Mouse (Mus musculus) CH12.LX (cell line): ENCODE measurements around the gene Gm28048. TPM values are rescaled to one million over a fixed set of nuclear protein-coding genes. Genes with fewer than 3 reads are reported as not detected.
A peak's percentile ranks its signal among the peaks of the same experiment; 100 is the strongest.

Experiments
- DNase-seq: peaks from one replicate; pipeline ENCODE4 v3.0.0-alpha.2; 2013; ENCODE audit errors: extremely low read depth
- H3K27ac ChIP-seq: 2 replicates; pipeline ENCODE4 v1.5.1; 2012; ENCODE audit warnings: low read depth, mild to moderate bottlenecking, control low read depth, moderate library complexity; ENCODE audit not compliant: insufficient read depth
- H3K27me3 ChIP-seq: replicated peaks from 2 replicates; pipeline ENCODE3; 2012; ENCODE audit warnings: inconsistent platforms
- H3K36me3 ChIP-seq, 2 experiments: replicated peaks in 1 of 2; 2 replicates each; pipeline versions ENCODE3 to v1.6.1; 2012; ENCODE audit warnings: inconsistent platforms in 1 of 2, low read length in 1 of 2, mild to moderate bottlenecking in 1 of 2, mixed read lengths in 1 of 2, moderate library complexity in 1 of 2; ENCODE audit not compliant: control insufficient read depth in 1 of 2, insufficient read depth in 1 of 2
- H3K4me1 ChIP-seq, 2 experiments: 2 replicates each; pipeline ENCODE4 v1.6.1; 2012; ENCODE audit warnings: inconsistent platforms in 1 of 2, moderate library complexity in 1 of 2; ENCODE audit not compliant: insufficient read depth in 2 of 2, control insufficient read depth in 1 of 2
- H3K4me2 ChIP-seq: 2 replicates; pipeline ENCODE4 v1.6.1; 2012; ENCODE audit warnings: low read depth, mild to moderate bottlenecking, control low read depth; ENCODE audit not compliant: poor library complexity, insufficient read depth, severe bottlenecking
- H3K4me3 ChIP-seq, 3 experiments: fragments of 150-350 bp in 1 of 3; sonication (generic) in 1 of 3; replicated peaks in 1 of 3; 2 replicates each; pipeline versions ENCODE3 to v1.5.1; 2011 to 2012; ENCODE audit warnings: low read depth in 2 of 3, low read length in 2 of 3, mild to moderate bottlenecking in 2 of 3, moderate library complexity in 2 of 3, control low read depth in 1 of 3, improper control_type of control experiment in 1 of 3, inconsistent platforms in 1 of 3, mixed read lengths in 1 of 3; ENCODE audit not compliant: poor library complexity in 1 of 3
- H3K79me2 ChIP-seq: replicated peaks from 2 replicates; pipeline ENCODE4 v1.6.1; 2012; ENCODE audit warnings: mild to moderate bottlenecking, moderate library complexity; ENCODE audit not compliant: control insufficient read depth, poor library complexity, insufficient read depth, severe bottlenecking; ENCODE audit errors: extremely low read depth
- H3K9ac ChIP-seq: 2 replicates; pipeline ENCODE4 v1.6.1; 2012; ENCODE audit warnings: low read depth, mild to moderate bottlenecking, control low read depth, moderate library complexity; ENCODE audit not compliant: insufficient read depth
- H3K9me3 ChIP-seq: replicated peaks from 2 replicates; pipeline ENCODE3; 2012; ENCODE audit warnings: low read length, inconsistent platforms, mixed read lengths
- E2F4 ChIP-seq: IDR thresholded peaks from 2 replicates; pipeline ENCODE4 v1.6.1; 2011; ENCODE audit warnings: low read depth, low read length, improper control_type of control experiment; ENCODE audit not compliant: insufficient replicate concordance
- EP300 ChIP-seq: IDR thresholded peaks from 2 replicates; pipeline ENCODE4 v1.6.1; 2011; ENCODE audit warnings: low read length, improper control_type of control experiment
- ETS1 ChIP-seq: conservative IDR thresholded peaks from 2 replicates; pipeline ENCODE4 v1.6.1; 2012; ENCODE audit warnings: low read depth, mild to moderate bottlenecking, inconsistent platforms, low read length, improper control_type of control experiment, moderate library complexity
- IRF4 ChIP-seq: IDR thresholded peaks from 2 replicates; pipeline ENCODE4 v1.6.1; 2014; ENCODE audit warnings: low read depth, mild to moderate bottlenecking, inconsistent platforms, low read length, improper control_type of control experiment
- KAT2A ChIP-seq: IDR thresholded peaks from 2 replicates; pipeline ENCODE4 v1.6.1; 2012; ENCODE audit warnings: low read length, improper control_type of control experiment, inconsistent platforms; ENCODE audit not compliant: insufficient replicate concordance
- MAZ ChIP-seq: IDR thresholded peaks from 2 replicates; pipeline ENCODE4 v1.6.1; 2012; ENCODE audit warnings: low read depth, mild to moderate bottlenecking, inconsistent platforms, low read length, improper control_type of control experiment, moderate library complexity
- SMC3 ChIP-seq: IDR thresholded peaks from 2 replicates; pipeline ENCODE4 v1.6.1; 2011; ENCODE audit warnings: low read depth, low read length, improper control_type of control experiment
- TCF12 ChIP-seq: IDR thresholded peaks from 2 replicates; pipeline ENCODE4 v1.6.1; 2014; ENCODE audit warnings: low read depth, mild to moderate bottlenecking, inconsistent platforms, low read length, improper control_type of control experiment
- UBTF ChIP-seq: IDR thresholded peaks from 2 replicates; pipeline ENCODE4 v1.6.1; 2012; ENCODE audit warnings: low read depth, mild to moderate bottlenecking, inconsistent platforms, low read length, improper control_type of control experiment, moderate library complexity
- ZMIZ1 ChIP-seq: IDR thresholded peaks from 2 replicates; pipeline ENCODE4 v1.6.1; 2012; ENCODE audit warnings: low read depth, mild to moderate bottlenecking, inconsistent platforms, low read length, improper control_type of control experiment
- dilution Hi-C: fragments of 300-500 bp; cut with MboI; formaldehyde crosslinking; loops from 2 replicates; pipeline ENCODE4 v1.14.3; 2020; ENCODE audit warnings: low sequenced_read_pairs; ENCODE audit not compliant: extremely low pct_unique_long_range_greater_than_20kb, extremely low pct_ligation_motif_present
- in situ Hi-C: fragments of 300-500 bp; cut with MboI; formaldehyde crosslinking; loops from 3 replicates; pipeline ENCODE4 v1.14.3; 2019; ENCODE audit warnings: low sequenced_read_pairs, low pct_ligation_motif_present, low pct_unique_long_range_greater_than_20kb, mixed read lengths
- polyA plus RNA-seq: library from polyadenylated mRNA; unstranded; fragments of >175 nt; gene quantifications from 2 replicates; pipeline ENCODE4 v1.2.1, GENCODE M21; 2012; ENCODE audit warnings: low read depth; ENCODE audit not compliant: insufficient read length
- total RNA-seq, 2 experiments: library from RNA; depleted of rRNA; stranded (reverse); fragments of 300-350 nt in 1 of 2; fragments of >200 nt in 1 of 2; gene quantifications; 2 replicates each; pipeline ENCODE4 v1.2.3; 2012 to 2014

The Gm28048 gene
- total and polyA plus RNA-seq, 3 experiments = 32.6 to 93.3 (median 59.5) TPM

DNA sequence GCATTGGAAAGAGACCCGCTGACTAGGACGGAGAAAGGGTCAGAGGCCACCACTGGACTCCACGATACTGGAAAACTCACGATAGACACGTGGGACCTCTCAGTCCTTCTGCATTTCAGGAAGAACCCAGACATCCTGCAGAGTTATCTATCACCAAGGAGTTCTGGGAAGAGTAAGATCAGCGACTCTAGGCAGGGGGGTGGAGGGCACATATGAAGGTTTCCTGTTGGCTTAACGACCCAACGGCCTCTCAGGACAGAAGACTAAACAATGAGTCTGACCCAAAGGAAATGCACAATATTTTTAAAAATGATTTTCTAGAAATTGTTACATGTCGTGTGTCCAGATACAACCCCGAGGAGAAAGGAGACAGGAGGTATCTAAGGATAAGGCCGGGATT lies 150.0 kb downstream of the Gm28048 start:
- in situ Hi-C loops (no loop called here), dilution Hi-C loops (no loop called here)
- H3K4me1 ChIP-seq = peaks cover 11 to 64% of the 10 kb centered on the region in 2 experiments

DNA sequence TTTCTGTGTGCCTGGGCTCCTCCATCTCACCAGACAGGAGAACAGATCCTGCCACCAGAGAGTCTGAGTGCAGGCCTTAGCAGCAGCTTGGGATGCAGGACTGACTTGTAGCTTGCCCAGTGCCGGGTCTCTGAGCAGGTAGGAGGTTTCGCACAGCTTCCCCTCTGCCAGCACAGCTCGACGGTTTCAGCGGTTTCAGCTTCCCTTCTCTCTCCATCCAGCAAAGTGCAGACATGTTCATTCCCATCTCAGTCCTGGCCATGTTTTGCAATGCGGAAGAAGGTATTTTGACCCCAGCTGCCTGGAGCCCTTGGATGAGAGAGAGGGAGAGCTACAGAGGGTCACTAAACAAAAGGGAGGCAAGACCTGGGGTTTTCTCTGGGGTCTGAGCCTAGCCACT lies 151.2 kb downstream of the Gm28048 start:
- Histone ChIP-seq H3K9me3 (peaks cover 10% of the 10 kb centered on the region), H3K27ac (peak overlapping the region; percentile 14; the same call in 1 of the 2 replicates), H3K79me2 (peaks cover 34% of the 10 kb centered on the region), H3K4me2 (no peak overlapping the region), H3K9ac (no peak overlapping the region), H3K36me3 (peaks cover 49 to 87% of the 10 kb centered on the region in 2 experiments), H3K4me3 (no peak overlapping the region), H3K4me1 (peaks cover 8 to 51% of the 10 kb centered on the region in 2 experiments)
- dilution Hi-C loops = no loop called here
- no peak for DNase-seq
- TF ChIP-seq ETS1 (no peak), TCF12 (no peak), ZMIZ1 (peak; percentile 47), E2F4 (no peak)
- TF ChIP-seq, all 38 proteins: peak for 1
- H3K27me3 ChIP-seq = no peaks in the 10 kb centered on the region
- in situ Hi-C loops = no loop called here

More for the DNA sequence above, 150.0 kb downstream of the Gm28048 start:
- no peak overlapping the region for H3K4me2 ChIP-seq
- no peak overlapping the region for H3K27ac ChIP-seq
- TF ChIP-seq SMC3 = 0 out of 2 replicates have a peak, but pooled peaks have one; percentile 3
- TF ChIP-seq UBTF = no peak
- no peak for DNase-seq
- H3K79me2 ChIP-seq = peaks cover 46% of the 10 kb centered on the region
- H3K27me3 ChIP-seq = no peaks in the 10 kb centered on the region
- no peak overlapping the region for H3K9ac ChIP-seq
- H3K9me3 ChIP-seq = peaks cover 2% of the 10 kb centered on the region
- H3K36me3 ChIP-seq = peaks cover 59 to 90% of the 10 kb centered on the region in 2 experiments
- H3K4me3 ChIP-seq = no peak overlapping the region

GRCm38 (mm10) chr11:22830179-22830611 lies 151.7 kb downstream of the Gm28048 start:
- Histone ChIP-seq H3K4me1 (peaks cover 7 to 47% of the 10 kb centered on the region in 2 experiments), H3K9ac (no peak overlapping the region), H3K9me3 (peaks cover 10% of the 10 kb centered on the region), H3K27ac (no peak overlapping the region), H3K4me3 (no peak overlapping the region), H3K4me2 (no peak overlapping the region), H3K27me3 (no peaks in the 10 kb centered on the region), H3K36me3 (peaks cover 45 to 82% of the 10 kb centered on the region in 2 experiments), H3K79me2 (peaks cover 31% of the 10 kb centered on the region)
- in situ Hi-C loops (no loop called here), dilution Hi-C loops (no loop called here)
- TF ChIP-seq ETS1 (no peak), EP300 (no peak), IRF4 (no peak), MAZ (no peak), KAT2A (no peak)
- no peak for DNase-seq
